Mouse (Mus musculus) kidney, embryonic 14.5 days (tissue): ENCODE data around the gene Pde4b. TPM values are rescaled to one million over a fixed set of nuclear protein-coding genes. Genes with fewer than 3 reads are reported as not detected.

Source experiments
- ATAC-seq: fragments of 200-750 bp; cut with Nextera tagmentation; 2 replicates; pipeline ENCODE4 v1.8.0; 2017; ENCODE audit warnings: moderate number of reproducible peaks, mild to moderate bottlenecking, moderate TSS enrichment, moderate library complexity; ENCODE audit not compliant: low FRiP score, low TSS enrichment
- H3K27ac ChIP-seq: fragments of 300-500 bp; sonication (generic); 2 replicates; pipeline ENCODE4 v1.5.1; 2014; ENCODE audit warnings: low read depth, mild to moderate bottlenecking, low read length, moderate library complexity, mixed read lengths
- H3K27me3 ChIP-seq: fragments of 300-500 bp; sonication (generic); 2 replicates; pipeline ENCODE4 v1.6.1; 2014; ENCODE audit warnings: mild to moderate bottlenecking, low read length; ENCODE audit not compliant: control insufficient read depth, insufficient read depth
- H3K36me3 ChIP-seq: fragments of 300-500 bp; sonication (generic); 2 replicates; pipeline ENCODE4 v1.6.1; 2014; ENCODE audit warnings: low read length, mixed read lengths; ENCODE audit not compliant: control insufficient read depth, insufficient read depth
- H3K4me1 ChIP-seq: fragments of 300-500 bp; sonication (generic); 2 replicates; pipeline ENCODE4 v1.6.1; 2014; ENCODE audit warnings: low read length, mixed read lengths; ENCODE audit not compliant: control insufficient read depth, insufficient read depth
- H3K4me2 ChIP-seq: fragments of 300-500 bp; sonication (generic); replicated peaks from 2 replicates; pipeline ENCODE4 v1.6.1; 2014; ENCODE audit warnings: low read depth, mild to moderate bottlenecking, low read length
- H3K4me3 ChIP-seq: fragments of 300-500 bp; sonication (generic); 2 replicates; pipeline ENCODE4 v1.5.1; 2014; ENCODE audit warnings: mild to moderate bottlenecking, low read length
- H3K9ac ChIP-seq: fragments of 300-500 bp; sonication (generic); 2 replicates; pipeline ENCODE4 v1.6.1; 2014; ENCODE audit warnings: low read depth, mild to moderate bottlenecking, low read length, moderate library complexity
- H3K9me3 ChIP-seq: fragments of 300-500 bp; sonication (generic); 2 replicates; pipeline ENCODE4 v1.6.1; 2016; ENCODE audit warnings: low read length; ENCODE audit not compliant: control insufficient read depth
- WGBS: fragments of 180-500 bp; shearing (Covaris S2); extraction: QIAGEN DNeasy Blood & Tissue Kit; methylation state at CpG from one replicate; pipeline ENCODE4 v1.1.7; 2014; 5-methylcytosine and 5-hydroxymethylcytosine counted together
- polyA plus RNA-seq: library from polyadenylated mRNA; unstranded; fragments of >200 nt; fragmentation: Nextera tagmentation; extraction: Ambion mirVana; gene quantifications from 2 replicates; pipeline ENCODE4 v1.2.1, GENCODE M21; 2014

Gene Pde4b
- polyA plus RNA-seq, 1 experiment from 2014 or later = 10.4 TPM

GRCm38 (mm10) chr4:102555566-102555965, 468.2 kb downstream of the Pde4b start:
- no peaks in the 10 kb centered on the region for H3K4me1 ChIP-seq

GRCm38 (mm10) chr4:102557006-102557405, 469.7 kb downstream of the Pde4b start:
- H3K4me3 ChIP-seq = no peak overlapping the region
- no peak overlapping the region for H3K4me2 ChIP-seq
- no peaks in the 10 kb centered on the region for H3K4me1 ChIP-seq
- H3K36me3 ChIP-seq = no peaks in the 10 kb centered on the region
- no peak overlapping the region for H3K9ac ChIP-seq
- no peaks in the 10 kb centered on the region for H3K9me3 ChIP-seq
- H3K27ac ChIP-seq = no peak overlapping the region
- no peak for ATAC-seq
- WGBS = 76% methylated on average over 2 of the region's 2 CpGs
- H3K27me3 ChIP-seq = no peaks in the 10 kb centered on the region

More at GRCm38 (mm10) chr4:102555566-102555965, 468.2 kb downstream of the Pde4b start:
- Histone ChIP-seq H3K27ac (no peak overlapping the region), H3K27me3 (no peaks in the 10 kb centered on the region), H3K9ac (no peak overlapping the region), H3K4me3 (no peak overlapping the region), H3K9me3 (no peaks in the 10 kb centered on the region), H3K4me2 (no peak overlapping the region), H3K36me3 (no peaks in the 10 kb centered on the region)
- no peak for ATAC-seq
- WGBS = 62% methylated on average over 7 of the region's 7 CpGs

GRCm38 (mm10) chr4:102557508-102558220, 470.3 kb downstream of the Pde4b start:
- 84% methylated on average over 9 of the region's 9 CpGs for WGBS
- no peaks in the 10 kb centered on the region for H3K9me3 ChIP-seq
- ATAC-seq = no peak
- H3K4me2 ChIP-seq = no peak overlapping the region
- H3K36me3 ChIP-seq = no peaks in the 10 kb centered on the region
- no peaks in the 10 kb centered on the region for H3K27me3 ChIP-seq
- H3K9ac ChIP-seq = no peak overlapping the region
- no peak overlapping the region for H3K4me3 ChIP-seq
- no peak overlapping the region for H3K27ac ChIP-seq
- H3K4me1 ChIP-seq = no peaks in the 10 kb centered on the region

- Histone ChIP-seq H3K4me1 (no peaks in the 10 kb centered on the region), H3K9ac (no peak overlapping the region), H3K27me3 (no peaks in the 10 kb centered on the region), H3K4me3 (no peak overlapping the region), H3K36me3 (no peaks in the 10 kb centered on the region), H3K4me2 (no peak overlapping the region), H3K9me3 (no peaks in the 10 kb centered on the region), H3K27ac (no peak overlapping the region)
- ATAC-seq = no peak
- 52% methylated on average over 3 of the region's 3 CpGs for WGBS
These were observed 471.0 kb downstream of the Pde4b start for GRCm38 (mm10) chr4:102558328-102558727.

- Histone ChIP-seq H3K4me3 (no peak overlapping the region), H3K9ac (no peak overlapping the region), H3K9me3 (no peaks in the 10 kb centered on the region), H3K27ac (no peak overlapping the region), H3K27me3 (no peaks in the 10 kb centered on the region), H3K4me1 (no peaks in the 10 kb centered on the region), H3K36me3 (no peaks in the 10 kb centered on the region), H3K4me2 (no peak overlapping the region)
- ATAC-seq = no peak
- 87% methylated on average over 12 of the region's 12 CpGs for WGBS
These were observed 473.4 kb downstream of the Pde4b start for GRCm38 (mm10) chr4:102560676-102561280.

- no peaks in the 10 kb centered on the region for H3K36me3 ChIP-seq
- H3K4me3 ChIP-seq = no peak overlapping the region
- WGBS = 85% methylated on average over 9 of the region's 9 CpGs
- no peaks in the 10 kb centered on the region for H3K9me3 ChIP-seq
- ATAC-seq = no peak
- no peaks in the 10 kb centered on the region for H3K27me3 ChIP-seq
- H3K9ac ChIP-seq = no peak overlapping the region
- H3K4me1 ChIP-seq = peaks cover 5% of the 10 kb centered on the region; the same call in 1 of the 2 replicates
- no peak overlapping the region for H3K27ac ChIP-seq
- no peak overlapping the region for H3K4me2 ChIP-seq
These were observed 476.0 kb downstream of the Pde4b start for GRCm38 (mm10) chr4:102563273-102563855.

- H3K4me2 ChIP-seq = no peak overlapping the region
- H3K9ac ChIP-seq = no peak overlapping the region
- H3K9me3 ChIP-seq = no peaks in the 10 kb centered on the region
- ATAC-seq = no peak
- H3K27me3 ChIP-seq = no peaks in the 10 kb centered on the region
- H3K4me3 ChIP-seq = no peak overlapping the region
- no peaks in the 10 kb centered on the region for H3K36me3 ChIP-seq
- H3K27ac ChIP-seq = no peak overlapping the region
- peaks cover 9% of the 10 kb centered on the region; the same call in 1 of the 2 replicates for H3K4me1 ChIP-seq
- WGBS = 86% methylated on average over 3 of the region's 3 CpGs
These were observed 476.9 kb downstream of the Pde4b start for GRCm38 (mm10) chr4:102564286-102564685.

GRCm38 (mm10) chr4:102566421-102566820, 479.1 kb downstream of the Pde4b start:
- ATAC-seq = no peak
- no peaks in the 10 kb centered on the region for H3K27me3 ChIP-seq
- WGBS = 50% methylated on average over 1 of the region's 1 CpGs

GRCm38 (mm10) chr4:102567111-102567510, 479.8 kb downstream of the Pde4b start:
- Histone ChIP-seq H3K36me3 (no peaks in the 10 kb centered on the region), H3K4me1 (peaks cover 16% of the 10 kb centered on the region; the same call in 1 of the 2 replicates), H3K4me2 (no peak overlapping the region), H3K27me3 (no peaks in the 10 kb centered on the region), H3K9me3 (no peaks in the 10 kb centered on the region), H3K4me3 (no peak overlapping the region), H3K9ac (no peak overlapping the region), H3K27ac (no peak overlapping the region)
- 54% methylated on average over 2 of the region's 2 CpGs for WGBS
- ATAC-seq = no peak

More at GRCm38 (mm10) chr4:102566421-102566820, 479.1 kb downstream of the Pde4b start:
- H3K36me3 ChIP-seq = no peaks in the 10 kb centered on the region
- no peak overlapping the region for H3K4me3 ChIP-seq
- H3K27ac ChIP-seq = no peak overlapping the region
- H3K9me3 ChIP-seq = no peaks in the 10 kb centered on the region
- H3K4me2 ChIP-seq = no peak overlapping the region
- no peak overlapping the region for H3K9ac ChIP-seq
- peaks cover 16% of the 10 kb centered on the region; the same call in 1 of the 2 replicates for H3K4me1 ChIP-seq
